Mouse (Mus musculus) megakaryocyte progenitor cell, adult 5-6 weeks (primary cell): ENCODE measurements around the gene Mucl3. TPM values are rescaled to one million over a fixed set of nuclear protein-coding genes. Genes with fewer than 3 reads are reported as not detected.

Experiments
- ATAC-seq: replicated peaks from 2 replicates; pipeline ENCODE4 v1.8.0; 2016; ENCODE audit warnings: mild to moderate bottlenecking, moderate TSS enrichment, inconsistent platforms; ENCODE audit not compliant: poor library complexity
- total RNA-seq, 2 experiments: library from RNA; stranded (forward) in 1 of 2; stranded (reverse) in 1 of 2; fragments of 157-497, 149-512 nt in 1 of 2; fragments of 200-1000 nt in 1 of 2; gene quantifications; 2 replicates each; pipeline versions ENCODE4 v1.2.3 to v1.2.4; 2015 to 2017

The Mucl3 gene
- total RNA-seq, 2 experiments from 2014 or later = not detected

GRCm38 (mm10) chr17:35635699-35636111, 7.8 kb downstream of the Mucl3 start:
- peak; percentile 87 for ATAC-seq

GRCm38 (mm10) chr17:35635202-35635601, 8.3 kb downstream of the Mucl3 start:
- 0 out of 2 replicates have a peak, but pooled peaks have one; percentile 34 for ATAC-seq

GRCm38 (mm10) chr17:35633992-35634391, 9.5 kb downstream of the Mucl3 start:
- ATAC-seq = no peak

- no peak for ATAC-seq
These were observed 17.0 kb downstream of the Mucl3 start, which contains the start of gene Gm9573 for GRCm38 (mm10) chr17:35626537-35626936. Gene Gm9573 (minus strand): TSS chr17:35626637.

GRCm38 (mm10) chr17:35617127-35617526, 26.4 kb downstream of the Mucl3 start:
- ATAC-seq = peak; percentile 44; the same call in 1 of the 2 replicates

- no peak for ATAC-seq
These were observed 41.6 kb downstream of the Mucl3 start for GRCm38 (mm10) chr17:35601736-35602354.

GRCm38 (mm10) chr17:35601249-35601648, 42.2 kb downstream of the Mucl3 start, which contains the start of gene Sfta2:
Gene Sfta2 (plus strand): TSS chr17:35601549.
- ATAC-seq = no peak

GRCm38 (mm10) chr17:35597399-35597798, 46.1 kb downstream of the Mucl3 start:
- no peak for ATAC-seq

GRCm38 (mm10) chr17:35594456-35594855, 49.0 kb downstream of the Mucl3 start:
- ATAC-seq = no peak

GRCm38 (mm10) chr17:35593786-35594185, 49.7 kb downstream of the Mucl3 start:
- no peak for ATAC-seq

GRCm38 (mm10) chr17:35592131-35592530, 51.4 kb downstream of the Mucl3 start:
- no peak for ATAC-seq

- no peak for ATAC-seq
These were observed 51.8 kb downstream of the Mucl3 start for GRCm38 (mm10) chr17:35591731-35592130.

- ATAC-seq = no peak
These were observed 52.3 kb downstream of the Mucl3 start for GRCm38 (mm10) chr17:35591219-35591578.

- peak; percentile 84 for ATAC-seq
These were observed 52.9 kb downstream of the Mucl3 start for GRCm38 (mm10) chr17:35590410-35591218.

- ATAC-seq = no peak
These were observed 55.1 kb downstream of the Mucl3 start for GRCm38 (mm10) chr17:35588387-35588786.

- no peak for ATAC-seq
These were observed 56.2 kb downstream of the Mucl3 start for GRCm38 (mm10) chr17:35587291-35587690.

Other genes with a start within 250 kb of the Mucl3 start
- 23.3 and 37.3 TPM in 2 replicates for gene H2-Q6, start 218.8 kb downstream of the Mucl3 start, total RNA-seq (2015)
- 25.6 and 40.7 TPM in 2 replicates for gene H2-Q6, start 218.8 kb downstream of the Mucl3 start, total RNA-seq (2017)
- 41.7 and 63.1 TPM in 2 replicates for gene H2-Q7, start 204.5 kb downstream of the Mucl3 start, total RNA-seq (2015)
- 23.7 and 30.0 TPM in 2 replicates for gene H2-Q7, start 204.5 kb downstream of the Mucl3 start, total RNA-seq (2017)
- gene H2-Q10, start 173.6 kb downstream of the Mucl3 start, total RNA-seq (2015) = 0.64 and 0.78 TPM in 2 replicates
- gene H2-Q10, start 173.6 kb downstream of the Mucl3 start, total RNA-seq (2017) = 0.30 and 0.71 TPM in 2 replicates
- gene Pou5f1, start 137.7 kb downstream of the Mucl3 start, total RNA-seq (2015) = 0.34 and 0.39 TPM in 2 replicates
- gene Pou5f1, start 137.7 kb downstream of the Mucl3 start, total RNA-seq (2017) = 0.64 TPM in 1 of 2 replicates, not detected in the other
- gene Tcf19, start 126.9 kb downstream of the Mucl3 start, total RNA-seq (2015) = 23.3 and 23.8 TPM in 2 replicates
- gene Tcf19, start 126.9 kb downstream of the Mucl3 start, total RNA-seq (2017) = 8.5 and 8.7 TPM in 2 replicates
- 1.1 and 1.9 TPM in 2 replicates for gene Cchcr1, start 126.6 kb downstream of the Mucl3 start, total RNA-seq (2015)
- gene Cchcr1, start 126.6 kb downstream of the Mucl3 start, total RNA-seq (2017) = 4.0 and 5.6 TPM in 2 replicates
- gene Psors1c2, start 110.5 kb downstream of the Mucl3 start, total RNA-seq (2015) = not detected in 2 replicates
- gene Psors1c2, start 110.5 kb downstream of the Mucl3 start, total RNA-seq (2017) = not detected in 2 replicates
- gene Cdsn, start 91.6 kb downstream of the Mucl3 start, total RNA-seq (2015) = not detected in 2 replicates
- not detected in 2 replicates for gene Cdsn, start 91.6 kb downstream of the Mucl3 start, total RNA-seq (2017)
- not detected in 2 replicates for gene 2300002M23Rik, start 76.2 kb downstream of the Mucl3 start, total RNA-seq (2015)
- not detected in 2 replicates for gene 2300002M23Rik, start 76.2 kb downstream of the Mucl3 start, total RNA-seq (2017)
- gene Sfta2, start 42.1 kb downstream of the Mucl3 start, total RNA-seq (2015) = not detected in 2 replicates
- not detected in 2 replicates for gene Sfta2, start 42.1 kb downstream of the Mucl3 start, total RNA-seq (2017)
- gene Gm9573, start 17.1 kb downstream of the Mucl3 start, total RNA-seq (2015) = not detected in 2 replicates
- gene Gm9573, start 17.1 kb downstream of the Mucl3 start, total RNA-seq (2017) = not detected in 2 replicates
- 5.7 and 11.4 TPM in 2 replicates for gene Vars2, start 23.9 kb upstream of the Mucl3 start, total RNA-seq (2015)
- gene Vars2, start 23.9 kb upstream of the Mucl3 start, total RNA-seq (2017) = 12.7 and 14.9 TPM in 2 replicates
- 26.2 and 31.8 TPM in 2 replicates for gene Gtf2h4, start 30.0 kb upstream of the Mucl3 start, total RNA-seq (2015)
- gene Gtf2h4, start 30.0 kb upstream of the Mucl3 start, total RNA-seq (2017) = 24.8 and 29.5 TPM in 2 replicates
- 0.15 TPM in 1 of 2 replicates, not detected in the other for gene Ddr1, start 60.9 kb upstream of the Mucl3 start, total RNA-seq (2015)
- gene Ddr1, start 60.9 kb upstream of the Mucl3 start, total RNA-seq (2017) = 0.25 TPM in 1 of 2 replicates, not detected in the other
- 28.1 and 41.7 TPM in 2 replicates for gene Ier3, start 178.0 kb upstream of the Mucl3 start, total RNA-seq (2015)
- gene Ier3, start 178.0 kb upstream of the Mucl3 start, total RNA-seq (2017) = 24.6 and 33.1 TPM in 2 replicates
- gene Flot1, start 179.5 kb upstream of the Mucl3 start, total RNA-seq (2015) = 52.9 and 58.3 TPM in 2 replicates
- gene Flot1, start 179.5 kb upstream of the Mucl3 start, total RNA-seq (2017) = 65.1 and 74.4 TPM in 2 replicates
- gene Tubb5, start 194.6 kb upstream of the Mucl3 start, total RNA-seq (2015) = 871 and 938 TPM in 2 replicates
- 947 and 991 TPM in 2 replicates for gene Tubb5, start 194.6 kb upstream of the Mucl3 start, total RNA-seq (2017)
- gene Mdc1, start 197.8 kb upstream of the Mucl3 start, total RNA-seq (2015) = 77.6 and 77.8 TPM in 2 replicates
- gene Mdc1, start 197.8 kb upstream of the Mucl3 start, total RNA-seq (2017) = 17.5 and 17.6 TPM in 2 replicates
- gene Nrm, start 217.6 kb upstream of the Mucl3 start, total RNA-seq (2015) = 47.4 and 64.5 TPM in 2 replicates
- 43.1 and 50.1 TPM in 2 replicates for gene Nrm, start 217.6 kb upstream of the Mucl3 start, total RNA-seq (2017)
- 49.8 and 60.9 TPM in 2 replicates for gene Ppp1r18, start 221.9 kb upstream of the Mucl3 start, total RNA-seq (2015)
- 17.4 and 20.5 TPM in 2 replicates for gene Ppp1r18, start 221.9 kb upstream of the Mucl3 start, total RNA-seq (2017)
- gene Dhx16, start 236.1 kb upstream of the Mucl3 start, total RNA-seq (2015) = 100 and 110 TPM in 2 replicates
- gene Dhx16, start 236.1 kb upstream of the Mucl3 start, total RNA-seq (2017) = 78.2 and 82.0 TPM in 2 replicates